Comparison of ENCODE assay signal across 7 mouse cellular contexts in genomic region chr9:76322122-76323052, GRCm38 (mm10). TPM values are rescaled to one million over a fixed set of nuclear protein-coding genes. Genes with fewer than 3 reads are reported as not detected.
A peak's percentile ranks its signal among the peaks of the same experiment; 100 is the strongest.
DNase-seq lines count a peak whose midpoint lies in the region; ATAC-seq and TF ChIP-seq lines count a peak whose summit lies in the region.

No protein-coding gene starts in this region.

- H3K4me1 ChIP-seq in embryonic facial prominence, embryonic 15.5 days = peaks cover 10% of the 10 kb centered on the region; the same call in 1 of the 2 replicates
- no peaks in the 10 kb centered on the region for H3K4me1 ChIP-seq in hindbrain, postnatal 0 days (ENCODE audit: insufficient read depth, low read length)

- H3K9ac ChIP-seq in embryonic facial prominence, embryonic 15.5 days = no peak overlapping the region
- H3K9ac ChIP-seq in hindbrain, postnatal 0 days (replicated peaks; ENCODE audit: low read length) = peak overlapping the region; percentile 51

- ATAC-seq in embryonic facial prominence, embryonic 15.5 days (ENCODE audit: insufficient number of reproducible peaks, low FRiP score, low TSS enrichment, low read depth) = no peak
- ATAC-seq in hindbrain, postnatal 0 days = peak; percentile 75

- H3K4me3 ChIP-seq in left cerebral cortex, adult 2 months = peak overlapping the region; percentile 51
- H3K4me3 ChIP-seq in embryonic facial prominence, embryonic 15.5 days (replicated peaks) = peak overlapping the region; percentile 44
- H3K4me3 ChIP-seq in hindbrain, postnatal 0 days (ENCODE audit: low read length) = peak overlapping the region; percentile 47

- H3K27ac ChIP-seq in left cerebral cortex, adult 2 months = no peak overlapping the region; the same call in 1 of the 2 replicates
- H3K27ac ChIP-seq in embryonic facial prominence, embryonic 15.5 days (replicated peaks) = no peak overlapping the region
- peak overlapping the region; percentile 33; the same call in 1 of the 2 replicates for H3K27ac ChIP-seq in hindbrain, postnatal 0 days

- DNase-seq in left cerebral cortex, adult 2 months (ENCODE audit: extremely low spot score in 1 of 2, low spot score in 2 of 2) = no peak
- DNase-seq in left cerebral cortex, postnatal 10 days (ENCODE audit: extremely low spot score in 1 of 2, low spot score in 2 of 2) = no peak
- peak; percentile 42 for DNase-seq in hindbrain, postnatal 0 days (ENCODE audit: low spot score)
- peak; percentile 49 for DNase-seq in neural tube, embryonic 10.5 days (ENCODE audit: extremely low spot score, low spot score)
- no peak for DNase-seq in gastrocnemius, postnatal 10 days
- no peak for DNase-seq in urinary bladder, postnatal 25 days (ENCODE audit: low spot score)

- TF ChIP-seq CTCF in left cerebral cortex, adult 2 months (IDR thresholded peaks at IDR 0.05) = no peak
- peak; percentile 10; the same call in 1 of the 2 replicates for TF ChIP-seq CTCF in hindbrain, postnatal 0 days (IDR thresholded peaks at IDR 0.05; ENCODE audit: low read depth)

- no peaks in the 10 kb centered on the region for H3K36me3 ChIP-seq in embryonic facial prominence, embryonic 15.5 days
- no peaks in the 10 kb centered on the region for H3K36me3 ChIP-seq in hindbrain, postnatal 0 days (ENCODE audit: insufficient read depth, low read length)

- 5% methylated on average over 24 of the region's 24 CpGs for WGBS in embryonic facial prominence, embryonic 15.5 days
- 3% methylated on average over 24 of the region's 24 CpGs for WGBS in hindbrain, postnatal 0 days

- intact Hi-C loops in left cerebral cortex, adult 2 months (cut with DNase I) = no loop called here
- intact Hi-C loops in left cerebral cortex, postnatal 10 days (cut with DNase I) = no loop called here

- peaks cover 16% of the 10 kb centered on the region for H3K27me3 ChIP-seq in embryonic facial prominence, embryonic 15.5 days
- H3K27me3 ChIP-seq in hindbrain, postnatal 0 days (ENCODE audit: insufficient read depth, low read length) = no peaks in the 10 kb centered on the region

- no peaks in the 10 kb centered on the region for H3K9me3 ChIP-seq in embryonic facial prominence, embryonic 15.5 days (replicated peaks)
- no peaks in the 10 kb centered on the region for H3K9me3 ChIP-seq in hindbrain, postnatal 0 days (ENCODE audit: low read length)

- peak overlapping the region; percentile 75 for H3K4me2 ChIP-seq in embryonic facial prominence, embryonic 15.5 days (replicated peaks)
- H3K4me2 ChIP-seq in hindbrain, postnatal 0 days (ENCODE audit: low read depth, low read length) = peak overlapping the region; percentile 86

RNA-seq across cellular contexts. Expression of gene Hcrtr2, which starts 1.3 kb away (rescaled TPM):
- 1 to 10 TPM; 2.5 to 2.9 TPM for total RNA-seq in left cerebral cortex, adult 2 months (2021)
- 1 to 10 TPM; 2.8 to 4.7 TPM for total RNA-seq in left cerebral cortex, postnatal 10 days (2021)
- polyA plus RNA-seq in embryonic facial prominence, embryonic 15.5 days (2015; fragmentation: Nextera tagmentation; extraction: Ambion mirVana) = 0.43 and 0.88 TPM in 2 replicates
- 8.4 and 12.0 TPM in 2 replicates for total RNA-seq in hindbrain, postnatal 0 days (2014; rRNA removed)
- 6.3 and 6.4 TPM in 2 replicates for polyA plus RNA-seq in hindbrain, postnatal 0 days (2015; fragmentation: Nextera tagmentation; extraction: Ambion mirVana)
- not detected for total RNA-seq in gastrocnemius, postnatal 10 days (2021)

Comparison
In these comparisons a context has a peak if more than half of its experiments do, and no peak if none do; other contexts are left out.
1. DNase-seq: peak in hindbrain, postnatal 0 days (single experiment) and neural tube, embryonic 10.5 days (single experiment); none in left cerebral cortex, adult 2 months (0 of 2), left cerebral cortex, postnatal 10 days (0 of 2), gastrocnemius, postnatal 10 days (single experiment) and urinary bladder, postnatal 25 days (single experiment).
2. Peak in every context shown above with its lines, with median percentiles within 50 percentile points of each other: H3K4me3 ChIP-seq.